Mouse (Mus musculus): ENCODE data around the gene Gemin4.

GRCm38 (mm10) chr11:76260208-76261050, 43.0 kb upstream of the Gemin4 start:
- TF ChIP-seq CTCF (IDR thresholded peaks at IDR 0.05; ENCODE audit: extremely low read depth, insufficient read length, insufficient replicate concordance, low read depth, low read length): no peak
- no peak for TF ChIP-seq POLR2A (IDR thresholded peaks at IDR 0.05; ENCODE audit: low read depth, low read length)
